Mouse (Mus musculus) forelimb bud, embryonic 11.5 days (tissue): ENCODE data around the gene Gm21958.
"Not testable (repeated sequence)": the region's sequence is repeated elsewhere in the genome, so short reads cannot be mapped to it uniquely, and the experiment has no call there.

Experiments used
- DNase-seq: peaks from one replicate; pipeline ENCODE4 v3.0.0-alpha.2; 2012; ENCODE audit warnings: low read depth, low spot score

Gm21958 gene

GRCm38 (mm10) chr3:54723741-54724500 is 9.8 kb upstream of the Gm21958 start:
- no peak for DNase-seq

DNA sequence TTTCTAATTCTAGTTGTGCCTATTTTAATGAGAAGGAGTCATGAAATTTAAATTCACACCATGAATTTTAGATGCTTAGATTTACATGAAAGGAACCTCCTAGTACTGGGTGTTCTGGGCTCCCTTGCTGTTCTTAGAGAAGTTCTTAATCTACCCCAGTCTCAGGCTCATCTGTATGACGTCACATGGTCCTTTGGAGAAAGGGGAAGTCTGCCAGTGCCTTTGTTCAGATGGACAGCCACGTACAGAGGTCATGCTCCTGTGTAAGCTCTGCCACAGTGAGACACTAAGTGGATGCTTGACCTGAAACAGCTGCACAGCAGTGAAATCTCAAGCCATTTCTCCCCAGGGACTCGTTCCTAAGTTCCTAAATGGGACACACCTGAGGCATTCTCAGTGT is 4.8 kb upstream of the Gm21958 start:
- DNase-seq: no peak

DNA sequence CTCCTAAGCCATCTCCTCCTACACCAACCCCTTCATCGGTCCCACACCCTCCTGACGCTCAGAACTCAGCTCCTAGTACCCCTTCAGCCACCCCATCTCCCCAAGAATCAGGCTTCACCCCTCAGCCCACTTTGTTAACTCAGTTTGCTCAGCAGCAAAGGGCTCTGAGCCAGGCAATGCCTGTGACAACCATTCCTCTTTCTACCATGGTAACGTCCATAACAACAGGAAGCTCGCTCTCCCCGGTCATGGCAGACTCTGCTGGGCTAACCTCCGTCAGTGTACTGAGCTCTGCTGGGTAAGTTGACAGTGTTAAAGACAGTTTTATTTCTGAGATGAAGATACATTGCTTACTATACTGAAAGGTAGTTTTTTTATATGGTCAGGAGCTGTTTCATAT is 3.2 kb upstream of the Gm21958 start:
- DNase-seq: no peak

GRCm38 (mm10) chr3:54715461-54715860 is 1.3 kb upstream of the Gm21958 start:
- no peak for DNase-seq

DNA sequence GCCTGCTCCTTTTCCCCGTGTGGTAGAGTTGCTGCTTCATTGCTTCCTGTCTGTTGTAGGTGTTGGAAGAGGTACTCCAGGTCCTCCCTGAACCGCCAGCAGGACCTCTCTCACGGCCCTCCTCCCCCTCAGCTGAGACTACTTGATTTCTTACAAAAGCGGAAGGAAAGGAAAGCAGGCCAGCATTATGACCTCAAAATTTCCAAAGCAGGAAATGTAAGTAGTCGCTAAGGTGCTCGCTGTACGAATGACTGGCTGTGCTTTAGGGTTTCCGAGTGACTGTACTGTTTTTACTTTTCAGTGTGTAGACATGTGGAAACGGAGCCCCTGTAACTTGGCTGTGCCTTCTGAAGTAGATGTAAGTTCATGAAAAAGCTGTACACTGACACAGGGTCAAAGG is 5.2 kb downstream of the Gm21958 start:
- no peak for DNase-seq

GRCm38 (mm10) chr3:54704106-54704505 is 10.0 kb downstream of the Gm21958 start:
- DNase-seq: not testable (repeated sequence)

GRCm38 (mm10) chr3:54699759-54700301 is 14.3 kb downstream of the Gm21958 start:
- DNase-seq: no peak

- no peak for DNase-seq
These were observed 21.1 kb downstream of the Gm21958 start for GRCm38 (mm10) chr3:54693056-54693415.

DNA sequence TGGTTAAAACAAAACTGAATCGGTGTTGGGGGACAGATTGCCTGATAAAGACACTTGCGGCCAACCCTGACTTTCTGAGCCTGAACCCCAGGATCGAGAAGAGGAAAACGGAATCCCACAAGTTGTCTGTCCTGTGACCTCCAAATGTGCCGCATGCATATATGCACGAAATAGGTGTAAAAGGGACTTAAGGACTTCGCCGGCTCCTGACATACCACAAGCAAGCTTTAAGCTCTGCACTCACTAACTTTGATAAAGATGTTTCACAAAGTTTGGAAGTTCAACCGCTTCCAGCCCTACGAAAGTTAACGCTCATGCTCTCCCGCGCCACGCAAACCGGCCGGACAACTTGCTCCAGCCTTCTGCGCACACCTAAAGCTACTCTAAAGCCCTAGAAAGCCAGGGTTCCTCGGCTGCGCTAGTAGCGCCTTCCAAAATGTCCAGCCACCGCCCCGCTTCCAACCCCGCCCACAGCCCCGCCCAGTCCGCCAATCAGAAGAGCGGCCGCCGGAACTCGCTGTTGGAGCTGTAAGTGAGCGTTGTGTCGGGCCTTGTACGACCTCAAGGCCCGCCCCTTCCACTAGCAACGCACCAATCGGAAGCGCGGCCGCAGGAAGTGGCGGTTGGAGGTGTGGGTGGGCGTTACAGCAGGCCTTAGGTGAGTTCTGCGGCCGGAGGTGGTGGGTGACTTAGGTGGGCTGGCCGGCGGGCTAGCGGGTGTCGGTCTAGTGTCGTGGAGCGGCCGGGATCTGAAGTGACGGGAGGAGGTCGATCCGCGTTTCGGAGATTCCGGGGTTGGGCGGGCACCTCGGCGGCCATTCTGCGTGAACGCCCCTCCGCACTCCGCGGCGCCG is 21.7 kb downstream of the Gm21958 start, which contains the start of gene Supt20:
TSS of gene Supt20 (plus strand) at position 606 of the 854 bp plus-strand sequence.
- DNase-seq: peak; percentile 94

DNA sequence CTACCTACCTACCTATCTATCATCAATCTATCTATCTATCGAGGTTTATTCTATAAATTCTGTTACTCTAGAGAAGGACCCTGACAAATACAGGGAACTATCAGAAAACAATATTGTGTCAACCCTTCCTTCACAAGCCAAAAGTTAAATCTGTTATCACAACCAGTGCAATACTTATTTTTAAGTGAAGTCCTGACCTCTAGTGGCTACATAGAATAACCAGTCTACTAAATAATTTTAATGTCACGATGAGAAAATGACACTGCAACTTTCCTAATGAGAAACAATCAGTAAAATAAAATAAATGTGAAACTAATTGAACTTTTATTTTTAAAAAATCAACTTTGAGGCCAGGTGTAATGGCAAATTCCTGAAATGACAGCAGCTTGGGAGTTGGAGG is 25.1 kb downstream of the Gm21958 start:
- no peak for DNase-seq

GRCm38 (mm10) chr3:54687245-54687644 is 26.9 kb downstream of the Gm21958 start:
- no peak for DNase-seq

DNA sequence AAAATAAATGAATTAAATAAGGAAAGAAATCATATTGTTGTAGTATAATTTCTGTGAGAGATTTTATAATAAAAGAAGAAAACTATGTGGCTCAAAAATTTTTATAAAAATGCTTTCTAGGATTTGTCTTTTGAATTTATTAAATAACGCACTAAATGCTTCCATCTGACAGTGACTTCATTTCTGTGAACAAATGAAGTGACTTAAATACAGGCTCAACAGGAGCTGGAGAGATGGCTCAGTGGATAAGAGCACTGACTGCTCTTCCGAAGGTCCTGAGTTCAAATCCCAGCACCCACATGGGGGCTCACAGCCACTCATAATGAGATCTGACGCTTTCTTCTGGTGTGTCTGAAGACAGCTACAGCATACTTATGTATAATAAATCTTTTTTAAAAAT is 29.0 kb downstream of the Gm21958 start:
- no peak for DNase-seq

DNA sequence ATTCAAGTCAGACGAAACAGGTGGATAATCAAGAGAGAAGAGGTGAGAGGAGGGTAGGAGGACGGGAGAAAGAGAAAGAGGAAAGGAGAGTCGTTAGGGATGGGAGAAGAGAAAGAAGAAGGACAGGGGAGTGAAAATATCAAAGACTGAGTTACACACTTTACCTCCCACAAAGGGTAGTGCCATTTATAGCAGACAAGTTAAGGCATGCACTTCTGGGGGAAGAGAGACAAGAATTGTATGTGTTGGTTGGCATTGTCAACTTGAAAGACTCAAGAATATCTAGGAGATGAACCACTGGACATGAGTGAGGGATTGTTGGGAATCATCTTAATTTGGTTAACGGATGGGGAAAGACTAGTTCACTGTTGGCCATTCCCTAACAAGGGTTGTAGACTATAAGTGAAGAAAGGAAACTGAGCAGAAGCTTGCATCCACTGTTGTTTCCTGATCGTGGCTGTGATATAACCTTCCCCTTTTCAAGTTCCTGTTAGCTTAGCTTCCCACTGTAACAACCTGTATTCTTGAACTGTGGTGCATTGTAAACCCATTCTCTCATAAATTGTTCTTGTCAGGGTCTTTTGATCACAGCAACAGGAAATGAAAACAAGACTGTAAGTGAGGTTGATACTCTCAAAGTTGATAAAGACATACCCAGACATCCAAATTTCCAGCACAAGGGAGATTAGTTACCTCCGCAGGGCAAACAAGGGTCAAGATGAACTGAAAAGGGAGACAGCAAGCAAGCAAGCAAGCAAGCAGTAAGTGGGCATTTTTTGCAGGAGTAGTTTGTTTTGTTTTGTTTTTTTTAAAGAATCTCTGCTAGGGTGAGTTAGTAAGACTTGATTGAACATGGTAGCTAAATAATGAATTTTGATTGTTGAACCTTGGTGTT is 32.6 kb downstream of the Gm21958 start:
- DNase-seq: no peak

DNA sequence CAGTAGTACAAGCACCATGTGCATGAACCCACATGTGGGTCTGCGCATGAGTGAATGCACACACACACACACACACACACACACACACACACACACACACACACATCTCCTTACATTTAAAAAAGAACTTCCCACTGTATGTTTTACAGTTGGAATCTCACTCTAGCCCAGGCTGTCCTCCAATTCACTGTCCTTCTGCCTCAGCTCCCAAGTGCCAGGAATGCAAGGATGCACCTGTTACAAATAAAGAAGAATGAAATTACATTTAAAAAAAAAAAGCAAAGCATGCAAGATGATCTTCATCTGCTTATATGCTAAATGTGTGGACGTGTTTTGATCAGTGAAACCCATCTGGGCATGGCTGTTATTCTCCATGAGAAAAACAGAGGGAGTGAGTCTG is 37.3 kb downstream of the Gm21958 start:
- no peak for DNase-seq

DNA sequence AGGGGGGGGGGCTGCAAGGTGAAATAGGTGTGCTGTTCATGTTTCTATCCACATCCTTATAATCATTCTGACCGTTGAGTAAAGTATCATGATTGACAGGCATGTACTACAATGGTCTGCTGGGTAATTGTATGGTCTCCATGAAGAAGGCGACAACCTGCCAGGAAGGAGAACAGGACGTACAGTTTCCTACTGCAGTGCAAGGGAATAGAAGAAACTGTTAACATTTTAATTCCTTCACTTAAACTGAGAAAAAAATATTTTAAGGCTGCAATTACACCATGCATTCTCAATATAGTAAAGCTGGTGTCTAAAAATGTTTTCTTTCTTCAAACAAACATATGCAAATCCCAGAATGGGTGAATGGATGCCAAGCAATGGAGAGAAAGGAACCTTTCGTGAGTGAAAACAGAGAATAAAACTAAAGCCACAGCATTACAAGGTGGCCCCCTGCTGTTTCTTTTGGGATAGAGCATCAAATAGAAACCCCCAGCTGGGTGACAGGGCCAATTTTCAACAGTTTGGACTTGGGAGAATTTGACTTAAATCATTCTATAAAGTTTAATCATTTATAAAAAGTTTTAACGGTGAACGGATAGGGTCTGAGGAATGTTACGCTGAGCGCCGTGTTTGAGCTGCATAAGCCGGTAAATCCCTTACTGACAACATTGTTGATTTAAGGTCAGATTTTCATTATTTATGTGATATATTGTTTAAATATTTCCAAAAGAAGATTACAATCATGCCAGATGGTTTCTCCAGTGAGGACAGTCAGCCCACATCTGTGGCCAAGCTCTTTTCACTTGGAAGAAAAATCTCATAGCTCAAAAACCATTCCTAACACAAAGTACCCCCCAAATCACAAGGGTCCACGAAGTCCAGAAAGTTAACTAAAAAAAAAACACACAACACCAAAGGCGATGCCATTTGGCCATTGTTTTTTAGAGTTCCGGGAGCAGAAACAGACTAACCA is 41.3 kb downstream of the Gm21958 start:
- peak; percentile 35 for DNase-seq

DNA sequence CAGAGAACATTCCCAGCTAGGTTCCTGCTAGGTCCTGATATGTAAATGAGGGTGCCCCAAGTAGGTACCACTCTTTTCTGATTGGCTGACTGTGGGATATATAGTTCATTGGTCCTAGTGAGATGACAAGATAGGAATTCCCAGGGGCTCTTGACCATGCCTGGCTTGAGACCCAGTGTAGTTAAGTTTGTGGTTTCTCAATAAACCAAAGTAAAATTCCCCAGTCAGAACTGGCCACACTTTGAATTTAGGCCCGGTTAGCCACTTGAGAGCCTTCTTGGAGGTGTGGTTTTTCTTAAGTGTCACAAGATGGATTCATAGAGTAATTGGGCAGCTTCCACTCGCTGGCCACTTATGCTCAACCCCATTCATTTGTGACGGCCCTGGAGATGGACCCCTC is 42.0 kb downstream of the Gm21958 start:
- DNase-seq: no peak

GRCm38 (mm10) chr3:54669559-54669958 is 44.6 kb downstream of the Gm21958 start:
- no peak for DNase-seq

GRCm38 (mm10) chr3:54668722-54669121 is 45.4 kb downstream of the Gm21958 start:
- DNase-seq: no peak

GRCm38 (mm10) chr3:54668141-54668540 is 46.0 kb downstream of the Gm21958 start:
- no peak for DNase-seq
